Mouse (Mus musculus): ENCODE data around the gene Gm43720.

- no peak for TF ChIP-seq CTCF (conservative IDR thresholded peaks at IDR 0.05; ENCODE audit: low read length)
- no peak for TF ChIP-seq POU5F1 (IDR thresholded peaks at IDR 0.05; ENCODE audit: borderline replicate concordance, low read length)
- TF ChIP-seq NANOG (IDR thresholded peaks at IDR 0.05; ENCODE audit: borderline replicate concordance, low read length) = no peak
Measured at GRCm38 (mm10) chr5:138265712-138266111, 14.0 kb downstream of the Gm43720 start.

Data from E14TG2a.4 (cell line).